Mouse (Mus musculus) adrenal gland, adult 8-10 months (tissue): ENCODE results near the gene Ptprg. TPM values are rescaled to one million over a fixed set of nuclear protein-coding genes. Genes with fewer than 3 reads are reported as not detected.

ENCODE experiments used
- DNase-seq: peaks from one replicate; pipeline ENCODE4 v3.0.0; 2022
- total RNA-seq, 4 experiments: library from RNA; stranded (reverse); gene quantifications; 2 replicates each; pipeline ENCODE4 v1.2.4; 2022

Gene Ptprg
- total RNA-seq, 4 experiments from 2014 or later = 96.2 to 135 (median 118) TPM

- DNase-seq = no peak
These were observed 12.0 kb downstream of the Ptprg start for GRCm38 (mm10) chr14:11565283-11565682.

DNA sequence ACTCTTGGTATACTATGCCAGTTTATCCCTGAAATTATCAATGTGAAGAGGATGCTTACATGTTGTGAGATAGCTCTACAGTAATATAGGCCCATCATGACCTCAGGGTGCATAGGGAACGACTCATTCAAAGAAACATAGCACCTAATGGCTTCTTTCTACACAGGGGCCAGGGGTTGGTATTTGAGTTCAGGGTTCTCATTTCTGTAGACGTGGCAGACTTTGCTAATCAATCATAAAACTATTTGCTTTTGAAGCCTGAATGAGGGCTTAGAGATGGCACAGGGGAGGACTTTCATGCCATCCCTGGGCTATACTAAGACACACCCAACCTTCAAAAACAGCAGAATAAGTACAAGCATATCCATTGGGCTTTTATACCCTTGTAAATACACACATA, 16.4 kb downstream of the Ptprg start:
- DNase-seq = no peak

DNA sequence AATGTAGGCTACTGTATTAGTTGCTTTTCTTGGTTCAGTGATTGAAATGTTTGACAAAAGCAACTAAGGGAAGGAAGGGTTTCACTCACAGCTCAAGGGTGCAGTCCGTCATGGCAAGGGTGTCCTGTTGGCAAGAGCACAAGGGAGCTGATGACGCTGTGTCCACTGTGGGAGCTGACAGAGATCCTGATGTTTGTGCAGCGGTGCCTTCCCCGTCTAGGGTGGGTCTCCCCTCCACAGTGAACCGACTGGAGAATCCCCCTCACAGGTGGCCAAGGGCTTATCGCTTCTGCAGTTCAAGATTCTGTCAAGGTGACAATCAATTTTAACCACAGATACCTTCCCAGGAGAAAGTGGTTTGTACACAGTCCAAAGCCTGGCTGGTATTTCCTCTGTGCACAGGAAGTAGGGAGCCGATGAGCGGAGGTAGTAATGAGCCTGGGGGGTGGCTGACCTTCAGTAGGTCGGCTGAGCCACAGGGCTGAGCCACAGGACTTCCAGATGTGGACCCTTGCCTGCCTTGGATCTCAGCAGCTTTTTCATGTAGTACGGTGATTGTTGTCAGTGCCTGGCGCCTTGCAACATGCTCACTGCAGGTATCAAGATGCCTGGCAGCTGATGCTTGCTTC, 18.5 kb downstream of the Ptprg start:
- DNase-seq = peak; percentile 38

DNA sequence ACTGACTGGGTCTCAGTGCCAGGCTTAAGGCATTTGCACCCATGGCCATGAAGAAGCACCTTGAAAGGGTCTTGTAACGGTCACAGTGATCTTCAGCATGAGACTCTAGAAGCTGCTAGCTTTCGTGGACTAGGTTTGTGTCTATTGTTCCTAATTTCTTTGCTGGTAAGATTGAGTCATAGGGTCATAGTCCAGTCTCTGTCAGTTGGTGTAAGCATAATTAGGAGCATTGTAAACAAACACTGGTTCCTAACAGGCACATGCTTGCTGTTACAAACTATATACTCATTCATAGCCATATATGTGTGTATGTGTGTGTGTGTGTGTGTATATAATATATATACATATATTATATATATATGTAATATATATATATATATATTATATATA, 19.1 kb downstream of the Ptprg start:
- no peak for DNase-seq

- no peak for DNase-seq
These were observed 20.4 kb downstream of the Ptprg start for GRCm38 (mm10) chr14:11573710-11574109.

DNA sequence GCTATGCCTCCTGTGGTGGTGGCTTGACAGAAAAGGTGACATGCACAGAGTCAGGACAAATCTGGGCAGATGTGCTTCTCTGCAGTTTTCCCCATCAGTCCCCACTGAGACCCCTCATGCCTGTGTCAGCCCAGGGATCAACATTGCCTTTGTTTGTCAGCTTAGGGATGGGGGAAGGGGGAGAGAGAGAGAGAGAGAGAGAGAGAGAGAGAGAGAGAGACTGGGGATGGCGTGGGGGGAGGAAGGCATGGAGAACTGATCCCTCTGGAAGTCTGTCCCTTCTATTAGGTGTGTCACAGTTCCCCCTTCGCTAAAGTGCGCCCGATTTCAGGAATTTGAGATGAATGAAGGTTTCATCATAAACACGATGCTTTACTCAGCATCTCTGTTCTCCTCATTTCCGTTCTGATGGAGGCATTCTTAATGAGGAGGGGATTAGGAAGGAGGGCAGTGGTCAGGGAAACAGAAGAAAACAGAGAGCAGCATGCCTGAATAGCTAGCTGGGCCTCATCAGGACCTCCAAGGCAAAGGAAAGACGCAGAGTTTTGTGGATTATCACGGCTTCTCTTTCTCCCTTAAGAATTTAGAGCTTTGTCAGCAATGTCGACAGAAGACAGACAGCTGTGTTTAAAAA, 24.1 kb downstream of the Ptprg start:
- no peak for DNase-seq

GRCm38 (mm10) chr14:11577910-11578309, 24.6 kb downstream of the Ptprg start:
- no peak for DNase-seq

DNA sequence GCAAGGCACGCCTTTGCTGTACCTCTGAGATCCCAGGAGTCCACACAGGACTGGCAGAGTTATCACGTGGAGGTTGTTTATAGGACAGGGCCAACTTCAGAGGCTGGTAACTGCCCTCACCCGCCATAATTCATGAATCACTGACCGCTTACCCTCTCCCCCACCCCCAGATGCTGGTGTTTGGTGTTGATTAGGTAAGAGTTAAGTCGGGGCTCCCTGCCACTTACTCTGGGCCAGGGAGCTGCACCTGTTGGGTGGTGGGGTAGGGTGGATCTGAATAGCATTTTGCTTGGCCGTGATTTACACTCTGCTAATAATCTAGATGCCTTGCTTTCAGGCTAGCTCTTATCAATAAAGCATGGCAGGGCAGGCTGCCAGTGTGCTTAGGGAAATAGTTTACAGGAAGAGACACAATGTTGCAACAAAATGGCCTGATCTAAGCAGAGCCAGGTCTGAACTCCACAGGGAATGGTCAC, 25.2 kb downstream of the Ptprg start:
- DNase-seq = peak; percentile 33

GRCm38 (mm10) chr14:11579950-11580349, 26.6 kb downstream of the Ptprg start:
- no peak for DNase-seq

- no peak for DNase-seq
These were observed 30.9 kb downstream of the Ptprg start for GRCm38 (mm10) chr14:11584263-11584662.

- DNase-seq = no peak
These were observed 31.7 kb downstream of the Ptprg start for GRCm38 (mm10) chr14:11584929-11585633.

DNA sequence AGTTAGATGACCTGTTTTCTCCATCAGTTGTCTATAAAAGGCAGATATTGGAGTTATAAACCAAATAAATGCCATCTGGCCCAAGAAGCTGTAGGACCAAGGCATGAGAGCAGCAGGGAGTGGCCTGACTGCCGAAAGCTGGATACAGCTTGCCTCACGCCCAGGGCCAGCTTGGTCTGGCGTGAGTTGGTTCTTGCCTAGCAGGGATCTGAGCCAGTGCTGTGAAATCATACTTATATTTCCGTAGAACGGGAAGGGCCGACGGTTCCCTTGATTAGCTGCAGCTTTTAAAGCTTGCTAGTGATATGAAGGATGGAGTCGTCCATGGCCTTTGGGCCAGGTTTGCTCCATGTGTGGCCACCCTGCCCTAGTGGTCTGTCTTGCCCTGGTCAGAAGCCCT, 37.1 kb downstream of the Ptprg start:
- no peak for DNase-seq

DNA sequence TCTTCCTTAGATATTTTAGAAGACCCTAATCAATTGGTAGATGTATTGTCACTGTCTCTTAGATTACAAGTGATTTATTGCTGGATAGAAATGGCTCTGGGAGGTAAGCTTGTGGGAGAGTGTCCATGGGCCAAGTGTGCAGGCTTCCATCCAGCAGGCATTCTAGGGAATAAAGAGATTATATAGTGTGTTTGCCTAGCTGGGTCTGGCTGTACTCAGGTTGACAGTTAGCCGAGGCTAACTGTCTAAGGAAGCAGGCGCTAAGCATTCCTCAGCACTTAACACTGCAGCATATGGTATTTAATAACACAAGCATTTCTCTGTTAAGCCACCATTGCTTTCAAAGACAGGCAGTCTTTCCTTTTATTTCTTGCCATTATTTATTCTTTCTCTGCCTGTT, 39.3 kb downstream of the Ptprg start:
- DNase-seq = no peak

- no peak for DNase-seq
These were observed 41.0 kb downstream of the Ptprg start for GRCm38 (mm10) chr14:11594336-11594735.

- peak; percentile 48 for DNase-seq
These were observed 51.0 kb downstream of the Ptprg start for GRCm38 (mm10) chr14:11604133-11604865.

DNA sequence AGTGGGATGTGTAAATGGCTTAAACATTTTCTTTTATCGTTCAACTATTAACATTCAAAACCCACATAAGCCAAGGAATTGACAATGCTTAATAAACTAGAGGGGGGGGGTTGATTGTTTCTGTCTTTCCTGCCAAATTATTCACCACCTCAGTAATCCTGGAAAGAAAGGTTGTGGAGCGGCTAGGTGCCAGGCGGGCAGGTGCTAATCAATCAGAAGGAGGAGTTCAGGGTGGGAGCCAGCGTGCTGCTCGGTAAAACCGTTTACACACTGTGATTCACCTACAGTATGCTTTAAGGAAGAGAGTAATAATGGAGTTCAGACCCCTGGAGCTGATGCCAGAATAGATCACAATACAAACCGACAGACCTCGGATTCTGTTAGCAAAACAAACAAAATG, 55.0 kb downstream of the Ptprg start:
- no peak for DNase-seq

GRCm38 (mm10) chr14:11609857-11610582, 56.7 kb downstream of the Ptprg start:
- DNase-seq = no peak

GRCm38 (mm10) chr14:11612426-11612825, 59.1 kb downstream of the Ptprg start:
- DNase-seq = no peak

GRCm38 (mm10) chr14:11613146-11613545, 59.8 kb downstream of the Ptprg start:
- no peak for DNase-seq

- DNase-seq = no peak
These were observed 62.4 kb downstream of the Ptprg start for GRCm38 (mm10) chr14:11615697-11616096.

DNA sequence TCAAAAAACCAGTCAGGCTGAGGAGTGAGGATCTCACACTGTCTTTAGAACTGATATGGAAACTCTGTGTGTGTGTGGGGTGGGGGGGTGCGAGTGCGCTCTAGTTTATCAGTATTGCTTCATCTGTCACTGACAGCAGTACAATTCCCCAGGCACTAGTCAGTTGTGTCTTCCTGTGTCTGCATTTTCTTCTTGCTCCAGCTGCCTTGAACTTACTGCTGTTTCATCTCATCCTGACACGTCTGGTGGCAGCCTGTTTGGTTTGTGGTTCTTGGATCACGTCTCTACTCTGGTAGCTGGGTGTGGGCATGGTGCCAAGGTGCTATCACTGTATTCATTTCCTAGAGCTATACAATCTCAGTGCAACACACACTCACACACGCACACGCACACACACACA, 64.0 kb downstream of the Ptprg start:
- peak; percentile 53 for DNase-seq

DNA sequence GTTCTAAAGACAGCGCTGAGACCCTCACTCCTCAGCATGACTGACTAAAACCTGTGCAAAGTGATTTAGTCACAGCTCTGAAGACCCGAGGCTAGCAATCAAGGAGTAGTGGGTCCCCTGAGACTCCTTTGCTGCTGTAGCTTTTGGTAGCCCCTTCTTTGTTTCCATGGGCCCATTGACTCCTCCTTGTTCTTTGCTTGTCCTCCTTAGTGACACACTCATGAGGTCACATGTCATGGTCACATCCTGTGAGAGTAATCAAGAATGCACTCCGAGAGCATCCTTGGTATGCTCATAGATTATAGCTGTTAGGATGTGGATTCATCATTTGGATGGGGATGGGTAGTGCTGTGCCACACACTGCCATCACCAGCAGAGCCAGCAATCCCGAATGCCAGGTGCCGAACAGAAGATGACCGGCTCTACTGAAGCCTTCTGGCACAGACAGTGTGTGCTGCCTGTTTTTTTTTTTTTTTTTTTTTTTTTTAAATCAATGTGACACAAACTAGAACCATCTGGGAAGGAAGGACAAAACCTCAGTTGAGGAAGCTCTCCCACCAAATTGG, 64.9 kb downstream of the Ptprg start:
- DNase-seq = no peak
